Mouse (Mus musculus) MEL (cell line): ENCODE measurements around the gene Mlc1. TPM values are rescaled to one million over a fixed set of nuclear protein-coding genes. Genes with fewer than 3 reads are reported as not detected.

Experiments
- DNase-seq: peaks from one replicate; pipeline ENCODE4 v3.0.0; 2011; ENCODE audit warnings: low read depth, low spot score
- H3K27ac ChIP-seq: 2 replicates; pipeline ENCODE4 v1.5.1; 2012; ENCODE audit warnings: low read depth, mild to moderate bottlenecking, control low read depth, low read length, moderate library complexity; ENCODE audit not compliant: control insufficient read depth
- H3K27me3 ChIP-seq, 2 experiments: fragments of 150-350 bp in 1 of 2; sonication (generic) in 1 of 2; 2 replicates each; pipeline ENCODE4 v1.6.1; 2012; ENCODE audit warnings: low read length in 2 of 2, mild to moderate bottlenecking in 2 of 2, improper control_type of control experiment in 1 of 2, moderate library complexity in 1 of 2; ENCODE audit not compliant: insufficient read depth in 2 of 2, control insufficient read depth in 1 of 2
- H3K36me3 ChIP-seq, 2 experiments: 2 replicates each; pipeline ENCODE4 v1.6.1; 2012 to 2014; ENCODE audit warnings: low read length in 2 of 2, improper control_type of control experiment in 1 of 2, inconsistent platforms in 1 of 2, mild to moderate bottlenecking in 1 of 2; ENCODE audit not compliant: insufficient read depth in 2 of 2, control insufficient read depth in 1 of 2
- H3K4me1 ChIP-seq, 2 experiments: fragments of 150-350 bp in 1 of 2; sonication (generic) in 1 of 2; 2 replicates each; pipeline ENCODE4 v1.6.1; 2012; ENCODE audit warnings: low read length in 2 of 2, improper control_type of control experiment in 1 of 2, mild to moderate bottlenecking in 1 of 2; ENCODE audit not compliant: insufficient read depth in 2 of 2, control insufficient read depth in 1 of 2
- H3K4me3 ChIP-seq, 2 experiments: fragments of 150-350 bp in 1 of 2; sonication (generic) in 1 of 2; 2 replicates each; pipeline ENCODE4 v1.5.1; 2012; ENCODE audit warnings: low read depth in 2 of 2, low read length in 2 of 2, mild to moderate bottlenecking in 2 of 2, moderate library complexity in 2 of 2, control low read depth in 1 of 2, improper control_type of control experiment in 1 of 2; ENCODE audit not compliant: control insufficient read depth in 1 of 2, insufficient read depth in 1 of 2
- H3K79me2 ChIP-seq: 2 replicates; pipeline ENCODE4 v1.6.1; 2012; ENCODE audit warnings: mild to moderate bottlenecking, low read length, moderate library complexity; ENCODE audit not compliant: control insufficient read depth, poor library complexity, insufficient read depth
- H3K9ac ChIP-seq: 2 replicates; pipeline ENCODE4 v1.6.1; 2012; ENCODE audit warnings: low read depth, mild to moderate bottlenecking, control low read depth, low read length, moderate library complexity; ENCODE audit not compliant: control insufficient read depth, poor library complexity, severe bottlenecking
- H3K9me3 ChIP-seq: fragments of 150-350 bp; sonication (generic); replicated peaks from 2 replicates; pipeline ENCODE4 v1.6.1; 2012; ENCODE audit warnings: mild to moderate bottlenecking, low read length, improper control_type of control experiment, moderate library complexity; ENCODE audit not compliant: insufficient read depth
- BHLHE40 ChIP-seq: IDR thresholded peaks from 2 replicates; pipeline ENCODE4 v1.6.1; 2012; ENCODE audit warnings: low read depth, mild to moderate bottlenecking, inconsistent platforms, low read length, improper control_type of control experiment, borderline replicate concordance
- CHD2 ChIP-seq: IDR thresholded peaks from 2 replicates; pipeline ENCODE4 v1.6.1; 2011; ENCODE audit warnings: low read length, improper control_type of control experiment
- CTCF ChIP-seq, 3 experiments: IDR thresholded peaks in 2 of 3; conservative IDR thresholded peaks in 1 of 3; 2 replicates each; pipeline ENCODE4 v1.5.1; 2011 to 2012; ENCODE audit warnings: low read length in 3 of 3, low read depth in 2 of 3, mild to moderate bottlenecking in 2 of 3, improper control_type of control experiment in 1 of 3, inconsistent platforms in 1 of 3, mixed read lengths in 1 of 3, moderate library complexity in 1 of 3; ENCODE audit not compliant: control insufficient read depth in 1 of 3, insufficient read depth in 1 of 3, poor library complexity in 1 of 3, severe bottlenecking in 1 of 3
- E2F4 ChIP-seq: IDR thresholded peaks from 2 replicates; pipeline ENCODE4 v1.6.1; 2011; ENCODE audit warnings: low read depth, low read length, improper control_type of control experiment, borderline replicate concordance
- ELF1 ChIP-seq: IDR thresholded peaks from 2 replicates; pipeline ENCODE4 v1.6.1; 2014; ENCODE audit warnings: low read depth, mild to moderate bottlenecking, inconsistent platforms, low read length, improper control_type of control experiment, moderate library complexity
- EP300 ChIP-seq, 2 experiments: IDR thresholded peaks; 2 replicates each; pipeline ENCODE4 v1.6.1; 2011; ENCODE audit warnings: improper control_type of control experiment in 2 of 2, low read length in 2 of 2, low read depth in 1 of 2, mild to moderate bottlenecking in 1 of 2
- ETS1 ChIP-seq: IDR thresholded peaks from 2 replicates; pipeline ENCODE4 v1.6.1; 2012; ENCODE audit warnings: low read depth, mild to moderate bottlenecking, inconsistent platforms, low read length, improper control_type of control experiment, moderate library complexity
- HCFC1 ChIP-seq: IDR thresholded peaks from 2 replicates; pipeline ENCODE4 v1.6.1; 2012; ENCODE audit warnings: low read depth, mild to moderate bottlenecking, inconsistent platforms, low read length, improper control_type of control experiment, moderate library complexity
- JUND ChIP-seq: IDR thresholded peaks from 2 replicates; pipeline ENCODE4 v1.6.1; 2011; ENCODE audit warnings: low read depth, mild to moderate bottlenecking, improper control_type of control experiment, low read length
- MAZ ChIP-seq: IDR thresholded peaks from 2 replicates; pipeline ENCODE4 v1.6.1; 2012; ENCODE audit warnings: low read depth, mild to moderate bottlenecking, inconsistent platforms, low read length, improper control_type of control experiment
- MYB ChIP-seq: IDR thresholded peaks from 2 replicates; pipeline ENCODE4 v1.6.1; 2011; ENCODE audit warnings: mild to moderate bottlenecking, low read depth, low read length, improper control_type of control experiment
- MYC ChIP-seq: IDR thresholded peaks from 2 replicates; pipeline ENCODE4 v1.6.1; 2011; ENCODE audit warnings: low read depth, mild to moderate bottlenecking, low read length, improper control_type of control experiment, moderate library complexity
- NRF1 ChIP-seq: IDR thresholded peaks from 2 replicates; pipeline ENCODE4 v1.6.1; 2014; ENCODE audit warnings: low read depth, mild to moderate bottlenecking, inconsistent platforms, low read length, improper control_type of control experiment, moderate library complexity; ENCODE audit not compliant: poor library complexity, insufficient read depth, severe bottlenecking
- POLR2A ChIP-seq, 2 experiments: IDR thresholded peaks; 2 replicates each; pipeline ENCODE4 v1.6.1; 2011 to 2012; ENCODE audit warnings: low read length in 2 of 2, mild to moderate bottlenecking in 2 of 2, control low read depth in 1 of 2, improper control_type of control experiment in 1 of 2, low read depth in 1 of 2, moderate library complexity in 1 of 2; ENCODE audit not compliant: control insufficient read depth in 1 of 2, insufficient read depth in 1 of 2, poor library complexity in 1 of 2
- POLR2AphosphoS2 ChIP-seq: IDR thresholded peaks from 2 replicates; pipeline ENCODE4 v1.6.1; 2011; ENCODE audit warnings: low read length, improper control_type of control experiment
- POLR2AphosphoS5 ChIP-seq: IDR thresholded peaks from 2 replicates; pipeline ENCODE4 v1.6.1; 2012; ENCODE audit warnings: low read depth, borderline replicate concordance, mild to moderate bottlenecking, inconsistent platforms, low read length, moderate library complexity, mixed read lengths
- RAD21 ChIP-seq: IDR thresholded peaks from 2 replicates; pipeline ENCODE4 v1.6.1; 2011; ENCODE audit warnings: mild to moderate bottlenecking, low read depth, low read length, improper control_type of control experiment
- RCOR1 ChIP-seq: IDR thresholded peaks from 2 replicates; pipeline ENCODE4 v1.6.1; 2012; ENCODE audit warnings: low read depth, mild to moderate bottlenecking, inconsistent platforms, low read length, improper control_type of control experiment
- SMC3 ChIP-seq: IDR thresholded peaks from 2 replicates; pipeline ENCODE4 v1.6.1; 2011; ENCODE audit warnings: low read depth, low read length, improper control_type of control experiment
- TAL1 ChIP-seq: IDR thresholded peaks from 2 replicates; pipeline ENCODE4 v1.6.1; 2012; ENCODE audit warnings: mild to moderate bottlenecking, inconsistent platforms, low read length, moderate library complexity, mixed read lengths
- TBP ChIP-seq: IDR thresholded peaks from 2 replicates; pipeline ENCODE4 v1.8.0; 2011; ENCODE audit warnings: low read depth, low read length, improper control_type of control experiment
- TCF12 ChIP-seq: IDR thresholded peaks from 2 replicates; pipeline ENCODE4 v1.6.1; 2014; ENCODE audit warnings: low read depth, mild to moderate bottlenecking, inconsistent platforms, low read length, improper control_type of control experiment, moderate library complexity
- USF2 ChIP-seq, 2 experiments: IDR thresholded peaks; 2 replicates each; pipeline ENCODE4 v1.6.1; 2011 to 2012; ENCODE audit warnings: improper control_type of control experiment in 2 of 2, low read length in 2 of 2, borderline replicate concordance in 1 of 2, inconsistent platforms in 1 of 2, low read depth in 1 of 2, mild to moderate bottlenecking in 1 of 2; ENCODE audit not compliant: insufficient read depth in 1 of 2
- ZC3H11A ChIP-seq: IDR thresholded peaks from 2 replicates; pipeline ENCODE4 v1.6.1; 2012; ENCODE audit warnings: low read depth, mild to moderate bottlenecking, inconsistent platforms, low read length, improper control_type of control experiment
- ZMIZ1 ChIP-seq: IDR thresholded peaks from 2 replicates; pipeline ENCODE4 v1.6.1; 2012; ENCODE audit warnings: low read depth, mild to moderate bottlenecking, inconsistent platforms, low read length, improper control_type of control experiment, moderate library complexity
- polyA plus RNA-seq, 2 experiments: library from polyadenylated mRNA; stranded (reverse) in 1 of 2; unstranded in 1 of 2; fragments of >175 nt in 1 of 2; fragments of >200 nt in 1 of 2; gene quantifications; 2 replicates each; pipeline versions ENCODE4 v1.2.1 to v1.2.4; 2012; ENCODE audit warnings: low replicate concordance in 2 of 2, low read depth in 1 of 2; ENCODE audit not compliant: insufficient read length in 2 of 2, insufficient read depth in 1 of 2, missing spikeins in 1 of 2
- total RNA-seq: library from RNA; depleted of rRNA; stranded (reverse); fragments of 300-350 nt; gene quantifications from 2 replicates; pipeline ENCODE4 v1.2.3, GENCODE M21; 2012

The Mlc1 gene
- total and polyA plus RNA-seq, 3 experiments: not detected

GRCm38 (mm10) chr15:88954368-88955072 is 24.3 kb downstream of the Mlc1 start, which contains the start of gene Ttll8:
TSS of gene Ttll8 (minus strand) at chr15:88954418.
- H3K9ac ChIP-seq: no peak within 1 kb of the TSS
- H3K4me3 ChIP-seq: no peak within 1 kb of the TSS
- H3K27ac ChIP-seq: no peak within 1 kb of the TSS

GRCm38 (mm10) chr15:88951246-88951645 is 27.6 kb downstream of the Mlc1 start:
- Histone ChIP-seq H3K27me3 (peaks cover 0 to 11% of the 10 kb centered on the region in 2 experiments), H3K36me3 (no peaks in the 10 kb centered on the region), H3K9ac (no peak overlapping the region), H3K79me2 (no peaks in the 10 kb centered on the region), H3K4me1 (no peaks in the 10 kb centered on the region), H3K27ac (no peak overlapping the region), H3K4me3 (no peak overlapping the region), H3K9me3 (no peaks in the 10 kb centered on the region)
- TF ChIP-seq CTCF (IDR thresholded peaks at IDR 0.05 in 2 of 3, conservative IDR thresholded peaks at IDR 0.05 in 1 of 3; ENCODE audit: control insufficient read depth in 1 of 3, insufficient read depth in 1 of 3, low read depth in 2 of 3, low read length in 3 of 3, poor library complexity in 1 of 3, severe bottlenecking in 1 of 3): no peak
- no peak for TF ChIP-seq USF2 (IDR thresholded peaks at IDR 0.05; ENCODE audit: borderline replicate concordance in 1 of 2, insufficient read depth in 1 of 2, low read depth in 1 of 2, low read length in 2 of 2)
- TF ChIP-seq HCFC1: no peak
- no peak for TF ChIP-seq ZMIZ1
- TF ChIP-seq RCOR1: no peak
- TF ChIP-seq MAZ: no peak
- TF ChIP-seq POLR2AphosphoS5: no peak
- TF ChIP-seq SMC3: no peak
- no peak for TF ChIP-seq TBP
- TF ChIP-seq ELF1: no peak
- no peak for TF ChIP-seq MYB
- TF ChIP-seq ZC3H11A: no peak
- no peak for TF ChIP-seq JUND
- no peak for TF ChIP-seq E2F4
- no peak for TF ChIP-seq BHLHE40
- no peak for DNase-seq

More at GRCm38 (mm10) chr15:88954368-88955072, 24.3 kb downstream of the Mlc1 start, which contains the start of gene Ttll8:
- no peak for DNase-seq
- H3K9me3 ChIP-seq: no peaks in the 10 kb centered on the region
- TF ChIP-seq CHD2 (no peak), HCFC1 (no peak), USF2 (IDR thresholded peaks at IDR 0.05; ENCODE audit: borderline replicate concordance in 1 of 2, insufficient read depth in 1 of 2, low read depth in 1 of 2, low read length in 2 of 2) (no peak), TCF12 (no peak), ETS1 (no peak), MYC (no peak), RAD21 (no peak), EP300 (IDR thresholded peaks at IDR 0.05; ENCODE audit: low read depth in 1 of 2, low read length in 2 of 2) (no peak), RCOR1 (no peak), POLR2A (IDR thresholded peaks at IDR 0.05; ENCODE audit: control insufficient read depth in 1 of 2, insufficient read depth in 1 of 2, low read depth in 1 of 2, low read length in 2 of 2, poor library complexity in 1 of 2) (no peak), TAL1 (no peak), NRF1 (no peak), POLR2AphosphoS2 (no peak)
- H3K27me3 ChIP-seq: peaks cover 7 to 16% of the 10 kb centered on the region in 2 experiments
- no peaks in the 10 kb centered on the region for H3K4me1 ChIP-seq
- no peaks in the 10 kb centered on the region for H3K79me2 ChIP-seq
- no peaks in the 10 kb centered on the region for H3K36me3 ChIP-seq
